Comparison of ENCODE assay signal across 25 mouse cellular contexts in the genomic region with DNA sequence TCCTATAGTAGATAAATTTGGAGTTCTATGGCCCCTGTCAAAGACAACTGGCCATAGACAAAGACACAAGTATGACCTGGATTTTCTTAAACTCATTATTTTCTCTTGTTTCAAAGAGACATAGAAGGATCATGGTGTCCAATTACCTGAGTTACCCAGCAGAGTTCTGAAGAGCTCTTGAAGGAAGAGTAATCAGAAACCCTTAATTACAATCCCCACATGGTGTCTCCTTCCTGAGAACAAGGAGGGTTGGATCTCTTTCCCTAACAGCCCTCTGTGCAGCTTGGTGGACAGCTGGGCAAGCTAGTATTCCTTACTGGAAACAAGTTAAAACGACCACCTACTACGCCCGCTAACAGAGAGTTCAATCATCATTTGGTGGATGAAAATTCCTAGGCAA. TPM values are rescaled to one million over a fixed set of nuclear protein-coding genes. Genes with fewer than 3 reads are reported as not detected.
DNase-seq lines count a peak whose midpoint lies in the region; ATAC-seq and TF ChIP-seq lines count a peak whose summit lies in the region.
"Had no signal": no experiment of that assay in that cellular context is flagged by ENCODE, and none has a peak within 500 bp of the region (broad histone marks: within the 10 kb centered on the region; RNA-seq: fewer than 3 reads in every experiment).

No protein-coding gene starts in this region.

- H3K4me3 ChIP-seq in kidney, embryonic 15.5 days (replicated peaks) = no peak overlapping the region
- H3K4me3 ChIP-seq in kidney, adult 2 months (ENCODE audit: insufficient read depth, low read depth, low read length) = no peak overlapping the region
- no peak overlapping the region for H3K4me3 ChIP-seq in midbrain, embryonic 11.5 days (ENCODE audit: low read depth, low read length)
- no peak overlapping the region for H3K4me3 ChIP-seq in midbrain, embryonic 13.5 days (replicated peaks)
- H3K4me3 ChIP-seq: embryonic facial prominence, embryonic 13.5 days; forebrain, embryonic 13.5 days; forebrain, embryonic 15.5 days had no signal

- no peak overlapping the region for H3K27ac ChIP-seq in kidney, embryonic 15.5 days
- H3K27ac ChIP-seq in kidney, adult 2 months (ENCODE audit: insufficient read depth, low read depth, low read length) = no peak overlapping the region
- H3K27ac ChIP-seq in midbrain, embryonic 11.5 days (ENCODE audit: low read depth, low read length) = no peak overlapping the region
- H3K27ac ChIP-seq in midbrain, embryonic 13.5 days = no peak overlapping the region
- H3K27ac ChIP-seq: embryonic facial prominence, embryonic 13.5 days; forebrain, embryonic 13.5 days; forebrain, embryonic 15.5 days had no signal

- no peaks in the 10 kb centered on the region for H3K9me3 ChIP-seq in kidney, embryonic 15.5 days (replicated peaks)
- H3K9me3 ChIP-seq in midbrain, embryonic 11.5 days (ENCODE audit: control insufficient read depth, low read length) = no peaks in the 10 kb centered on the region
- no peaks in the 10 kb centered on the region for H3K9me3 ChIP-seq in midbrain, embryonic 13.5 days
- H3K9me3 ChIP-seq: embryonic facial prominence, embryonic 13.5 days; forebrain, embryonic 13.5 days; forebrain, embryonic 15.5 days had no signal

- peaks cover 9% of the 10 kb centered on the region for H3K4me1 ChIP-seq in kidney, embryonic 15.5 days
- H3K4me1 ChIP-seq in kidney, adult 2 months (ENCODE audit: control insufficient read depth, insufficient read depth, low read length) = peaks cover 7% of the 10 kb centered on the region; the same call in 1 of the 2 replicates
- peaks cover 3% of the 10 kb centered on the region for H3K4me1 ChIP-seq in midbrain, embryonic 11.5 days (ENCODE audit: control insufficient read depth, insufficient read depth, low read length)
- peaks cover 11% of the 10 kb centered on the region for H3K4me1 ChIP-seq in midbrain, embryonic 13.5 days (replicated peaks)

- peaks cover 47% of the 10 kb centered on the region for H3K27me3 ChIP-seq in kidney, embryonic 15.5 days
- H3K27me3 ChIP-seq in kidney, adult 2 months (replicated peaks; ENCODE audit: control insufficient read depth, insufficient read depth, low read length) = no peaks in the 10 kb centered on the region
- H3K27me3 ChIP-seq in midbrain, embryonic 11.5 days (ENCODE audit: control insufficient read depth, insufficient read depth, low read length) = peaks cover 8% of the 10 kb centered on the region
- peaks cover 16% of the 10 kb centered on the region for H3K27me3 ChIP-seq in midbrain, embryonic 13.5 days
- H3K27me3 ChIP-seq: forebrain, embryonic 15.5 days had no signal

- H3K36me3 ChIP-seq in kidney, embryonic 15.5 days = no peaks in the 10 kb centered on the region
- H3K36me3 ChIP-seq in kidney, adult 2 months (ENCODE audit: control insufficient read depth, insufficient read depth, low read length) = no peaks in the 10 kb centered on the region
- H3K36me3 ChIP-seq in midbrain, embryonic 11.5 days (ENCODE audit: control insufficient read depth, insufficient read depth, low read length) = no peaks in the 10 kb centered on the region
- H3K36me3 ChIP-seq in midbrain, embryonic 13.5 days = no peaks in the 10 kb centered on the region
- H3K36me3 ChIP-seq: embryonic facial prominence, embryonic 13.5 days; forebrain, embryonic 15.5 days had no signal

- no peak for DNase-seq in kidney, adult 2 months
- DNase-seq in midbrain, embryonic 11.5 days (ENCODE audit: low spot score, missing footprints) = peak; percentile 10
- DNase-seq in layer of hippocampus, adult 18-20 months (ENCODE audit: low spot score in 2 of 2) = no peak
- DNase-seq: adrenal gland, adult 2 months; adrenal gland, postnatal 10 days; adrenal gland, postnatal 25 days; cerebellum, adult 11 months; cerebellum, adult 18-20 months; cerebellum, adult 8-10 months; cerebellum, adult 9-11 months; cerebellum, postnatal 14 days; cerebellum, postnatal 36 days; embryo, embryonic 11 days; forebrain, postnatal 0 days had no signal

- no peak overlapping the region for H3K4me2 ChIP-seq in kidney, embryonic 15.5 days
- H3K4me2 ChIP-seq in midbrain, embryonic 11.5 days = no peak overlapping the region
- H3K4me2 ChIP-seq in midbrain, embryonic 13.5 days (replicated peaks) = no peak overlapping the region
- H3K4me2 ChIP-seq: embryonic facial prominence, embryonic 13.5 days; forebrain, embryonic 13.5 days; forebrain, embryonic 15.5 days had no signal

- no peak overlapping the region for H3K9ac ChIP-seq in kidney, embryonic 15.5 days
- H3K9ac ChIP-seq in midbrain, embryonic 11.5 days (ENCODE audit: low read length) = no peak overlapping the region
- H3K9ac ChIP-seq in midbrain, embryonic 13.5 days (replicated peaks) = no peak overlapping the region
- H3K9ac ChIP-seq: embryonic facial prominence, embryonic 13.5 days; forebrain, embryonic 13.5 days; forebrain, embryonic 15.5 days; forebrain, postnatal 0 days had no signal

- no peak for TF ChIP-seq POLR2A in kidney, adult 2 months (IDR thresholded peaks at IDR 0.05; ENCODE audit: low read depth, low read length)

- ATAC-seq in kidney, embryonic 15.5 days (replicated peaks; ENCODE audit: low FRiP score) = 0 out of 2 replicates have a peak, but pooled peaks have one; percentile 27
- no peak for ATAC-seq in midbrain, embryonic 11.5 days (ENCODE audit: low FRiP score)
- no peak for ATAC-seq in midbrain, embryonic 13.5 days
- ATAC-seq: forebrain, embryonic 13.5 days; forebrain, embryonic 15.5 days; forebrain, postnatal 0 days had no signal

- 52% methylated on average over 3 of the region's 3 CpGs for WGBS in kidney, embryonic 15.5 days
- 57% methylated on average over 3 of the region's 3 CpGs for WGBS in kidney, adult 2 months
- WGBS in midbrain, embryonic 11.5 days = 78% methylated on average over 3 of the region's 3 CpGs
- 88% methylated on average over 3 of the region's 3 CpGs for WGBS in midbrain, embryonic 13.5 days

- TF ChIP-seq CTCF in kidney, adult 2 months (conservative IDR thresholded peaks at IDR 0.05; ENCODE audit: insufficient read depth, insufficient read length, low read depth, low read length) = no peak

RNA-seq across cellular contexts. Expression of a gene that starts 6.4 kb away (rescaled TPM):
- 3.3 and 3.6 TPM in 2 replicates for polyA plus RNA-seq in kidney, embryonic 15.5 days (2015; fragmentation: Nextera tagmentation; extraction: Ambion mirVana)
- polyA plus RNA-seq in kidney, adult 2 months (2012; rRNA removed) = 16.0 and 19.2 TPM in 2 replicates
- polyA plus RNA-seq in midbrain, embryonic 11.5 days (2014; fragmentation: Nextera tagmentation; extraction: Ambion mirVana) = 1.8 and 1.9 TPM in 2 replicates
- 6.0 and 13.4 TPM in 2 replicates for polyA plus RNA-seq in midbrain, embryonic 13.5 days (2015; fragmentation: Nextera tagmentation; extraction: Ambion mirVana)
- total RNA-seq in layer of hippocampus, adult 18-20 months (2021) = 100 to 1,000 TPM; 278 to 282 TPM
- total RNA-seq: common myeloid progenitor, adult 5-6 weeks had no signal

RNA-seq across cellular contexts. Expression of a gene that starts 43.5 kb away (rescaled TPM):
- polyA plus RNA-seq in kidney, embryonic 15.5 days (2015; fragmentation: Nextera tagmentation; extraction: Ambion mirVana) = not detected in 2 replicates
- 0.06 TPM in 1 of 2 replicates, not detected in the other for polyA plus RNA-seq in kidney, adult 2 months (2012; rRNA removed)
- polyA plus RNA-seq in midbrain, embryonic 11.5 days (2014; fragmentation: Nextera tagmentation; extraction: Ambion mirVana) = not detected in 2 replicates
- polyA plus RNA-seq in midbrain, embryonic 13.5 days (2015; fragmentation: Nextera tagmentation; extraction: Ambion mirVana) = not detected in 2 replicates
- not detected for total RNA-seq in layer of hippocampus, adult 18-20 months (2021)
- total RNA-seq: adrenal gland, adult 2 months; adrenal gland, postnatal 10 days; adrenal gland, postnatal 25 days; common myeloid progenitor, adult 5-6 weeks; ES-E14; forebrain, postnatal 0 days; MEL had no signal
- polyA plus RNA-seq: adrenal gland, adult 2 months; brain, embryonic 14.5 days; C2C12; forebrain, embryonic 11.5 days; forebrain, embryonic 13.5 days; forebrain, embryonic 15.5 days; forebrain, postnatal 0 days had no signal

RNA-seq across cellular contexts. Expression of a gene that starts 52.1 kb away (rescaled TPM):
- polyA plus RNA-seq in kidney, embryonic 15.5 days (2015; fragmentation: Nextera tagmentation; extraction: Ambion mirVana) = 0.26 and 0.31 TPM in 2 replicates
- polyA plus RNA-seq in kidney, adult 2 months (2012; rRNA removed) = 0.20 and 0.78 TPM in 2 replicates
- 0.03 and 0.04 TPM in 2 replicates for polyA plus RNA-seq in midbrain, embryonic 11.5 days (2014; fragmentation: Nextera tagmentation; extraction: Ambion mirVana)
- polyA plus RNA-seq in midbrain, embryonic 13.5 days (2015; fragmentation: Nextera tagmentation; extraction: Ambion mirVana) = 1.4 and 1.8 TPM in 2 replicates
- 10 to 100 TPM; 59.7 to 70.6 TPM for total RNA-seq in layer of hippocampus, adult 18-20 months (2021)
- total RNA-seq: common myeloid progenitor, adult 5-6 weeks; MEL had no signal
- polyA plus RNA-seq: C2C12 had no signal
